Mouse (Mus musculus) ovary, postnatal 10 days (tissue): ENCODE measurements around the gene Adgra3.
A peak's percentile ranks its signal among the peaks of the same experiment; 100 is the strongest.

ENCODE experiments used
- DNase-seq: peaks from one replicate; pipeline ENCODE4 v3.0.0; 2022; ENCODE audit warnings: low spot score

The Adgra3 gene

DNA sequence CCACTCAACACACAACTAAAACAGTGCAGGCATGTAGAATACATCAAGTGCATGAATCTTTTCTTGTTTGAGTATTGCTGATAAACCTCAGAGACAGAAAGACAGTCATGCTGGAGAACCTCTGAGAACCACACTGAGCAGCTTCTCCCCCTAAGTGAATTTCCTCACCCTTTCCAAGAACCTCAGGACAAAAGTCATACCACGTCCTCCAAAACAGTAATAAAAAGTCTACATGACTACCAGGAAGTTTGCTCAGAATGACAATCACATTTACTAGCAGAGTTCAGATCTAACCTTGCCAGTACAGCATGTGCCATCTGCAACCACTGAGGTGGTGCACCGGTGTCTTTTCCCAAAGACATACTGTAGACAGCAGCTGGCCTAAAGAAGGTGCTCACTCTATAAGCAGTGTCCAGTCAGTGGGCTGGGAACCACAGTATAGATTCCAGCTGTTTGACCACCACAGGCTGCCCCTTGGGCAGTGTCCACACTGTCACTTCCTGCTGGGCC, 27.0 kb downstream of the Adgra3 start:
- DNase-seq, result no peak

DNA sequence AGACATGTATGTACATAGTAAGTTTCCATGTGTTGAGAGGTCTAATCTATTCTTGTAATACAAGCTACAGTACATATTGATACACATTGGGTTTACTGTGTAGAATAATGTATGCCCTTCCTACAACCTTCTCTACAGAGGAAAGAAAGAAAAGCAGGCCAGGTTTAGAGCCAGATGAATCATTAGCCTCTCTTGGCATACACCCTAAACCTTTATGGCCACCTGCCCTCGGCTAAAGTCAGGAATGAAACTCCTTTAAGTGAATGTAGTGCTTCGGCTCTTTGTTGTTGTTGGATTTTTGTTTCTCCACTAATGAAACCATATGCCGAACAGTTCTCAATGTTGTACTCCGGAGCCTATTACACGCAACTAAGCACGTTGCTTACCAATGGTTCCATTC, 27.5 kb downstream of the Adgra3 start:
- no peak for DNase-seq

DNA sequence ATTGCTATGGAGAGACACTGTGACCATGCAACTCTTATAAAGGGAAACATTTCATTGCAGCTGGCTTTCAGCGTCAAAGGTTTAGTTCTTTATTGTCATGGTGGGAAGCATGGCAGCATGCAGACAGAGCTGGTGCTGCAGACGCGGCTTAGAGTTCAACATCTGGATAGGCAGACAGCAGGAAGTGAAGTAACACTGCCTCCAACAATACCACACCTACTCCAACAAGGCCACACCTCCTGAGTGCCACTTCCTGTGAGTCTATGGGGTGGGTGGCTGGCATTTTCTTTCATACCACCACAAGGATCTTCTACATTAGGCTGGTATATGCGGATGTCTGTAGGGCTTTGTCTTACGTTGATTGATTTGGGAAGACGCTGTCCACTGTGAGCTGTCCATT, 29.1 kb downstream of the Adgra3 start:
- no peak for DNase-seq

DNA sequence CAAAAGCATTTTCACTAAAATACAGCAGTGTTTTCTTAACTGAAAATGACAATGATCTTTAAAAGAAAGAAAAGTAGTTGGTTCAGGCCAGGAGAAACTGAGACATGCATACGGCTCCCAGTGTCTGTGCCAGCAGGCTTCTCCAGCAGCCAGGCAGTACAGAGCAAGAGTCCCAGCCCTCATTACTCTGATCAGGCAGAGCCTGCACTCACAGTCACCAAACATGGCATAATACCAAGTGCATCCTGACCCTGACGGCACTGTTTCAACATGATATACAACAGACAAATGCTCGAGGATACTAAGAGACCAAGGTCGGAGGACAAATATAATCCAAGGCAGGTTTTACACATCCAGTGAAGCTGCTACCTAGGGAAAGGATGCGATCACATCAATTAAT, 31.2 kb downstream of the Adgra3 start:
- DNase-seq, result no peak

- no peak for DNase-seq
Observed at GRCm38 (mm10) chr5:50027001-50027400, 31.8 kb downstream of the Adgra3 start.

- no peak for DNase-seq
Observed at GRCm38 (mm10) chr5:50026148-50026547, 32.7 kb downstream of the Adgra3 start.

- no peak for DNase-seq
Observed at GRCm38 (mm10) chr5:50024097-50024496, 34.7 kb downstream of the Adgra3 start.

DNA sequence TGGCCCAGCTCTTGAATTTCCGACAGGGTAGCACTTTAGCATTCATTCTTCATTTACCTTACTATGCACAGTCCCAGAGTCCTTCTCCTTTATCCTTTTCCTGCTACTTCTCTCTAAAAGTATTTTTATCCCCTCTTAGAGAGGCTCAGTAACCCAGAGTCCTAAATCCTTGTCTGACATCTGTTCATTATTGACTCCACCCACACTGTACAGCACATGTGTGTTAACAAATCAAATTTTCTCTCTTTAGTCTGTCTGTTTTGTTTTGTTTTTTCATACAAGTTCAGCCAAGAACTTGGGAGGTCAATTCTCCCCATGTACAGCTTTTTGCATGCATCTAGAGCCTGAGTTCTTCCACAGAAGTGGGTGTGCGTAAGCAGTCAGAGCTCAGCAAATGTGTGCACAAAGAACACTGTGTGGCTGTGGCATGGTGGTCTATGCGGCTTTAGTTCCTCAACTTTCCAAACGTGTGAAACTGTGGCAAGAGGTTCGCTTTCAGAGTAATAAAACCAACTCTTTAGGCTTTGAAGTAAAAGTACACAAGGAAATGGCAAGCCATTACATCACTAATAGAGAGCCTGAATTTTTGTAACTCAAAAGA, 42.7 kb downstream of the Adgra3 start:
- DNase-seq, result no peak

- no peak for DNase-seq
Observed at GRCm38 (mm10) chr5:50015147-50015697, 43.6 kb downstream of the Adgra3 start.

GRCm38 (mm10) chr5:50014658-50015057, 44.1 kb downstream of the Adgra3 start:
- no peak for DNase-seq

DNA sequence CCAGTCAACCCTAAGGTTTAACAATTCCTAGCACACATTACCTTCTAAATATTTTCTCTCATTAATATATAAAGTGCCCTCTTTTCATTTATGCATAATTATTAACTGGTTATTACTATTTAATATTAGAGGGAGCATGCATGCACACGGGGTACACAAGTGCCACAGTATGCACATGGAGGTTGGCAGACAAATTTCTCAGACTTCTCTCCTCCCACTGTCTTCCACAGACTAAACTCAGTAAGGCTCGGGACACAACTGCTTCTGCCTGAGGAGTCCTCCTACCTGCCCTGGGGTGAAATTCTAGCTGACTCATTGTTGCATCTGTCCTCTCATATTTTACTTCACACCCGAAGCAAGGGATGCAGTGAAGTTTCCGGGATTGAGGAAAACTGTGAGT, 44.8 kb downstream of the Adgra3 start:
- no peak for DNase-seq

DNA sequence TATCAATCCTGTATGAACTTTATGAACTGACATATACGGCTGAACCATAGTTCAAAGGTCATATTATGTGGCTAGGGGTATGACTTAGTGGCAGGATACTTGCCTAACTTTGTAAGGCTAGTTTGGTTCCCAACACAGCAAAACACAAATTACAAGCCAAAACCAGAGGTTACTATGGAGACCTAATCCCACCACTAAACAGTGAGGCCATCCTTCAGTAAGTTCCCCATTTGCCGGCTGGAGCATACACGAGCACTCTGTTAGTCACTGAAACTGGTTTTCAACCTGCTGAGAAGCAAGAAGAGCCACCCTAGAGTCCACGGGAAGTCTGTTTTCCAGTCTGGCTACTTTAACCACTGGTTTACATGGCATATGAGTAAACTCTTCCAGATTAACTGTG, 50.0 kb downstream of the Adgra3 start:
- no peak for DNase-seq

GRCm38 (mm10) chr5:50006915-50007658, 51.7 kb downstream of the Adgra3 start:
- no peak for DNase-seq

DNA sequence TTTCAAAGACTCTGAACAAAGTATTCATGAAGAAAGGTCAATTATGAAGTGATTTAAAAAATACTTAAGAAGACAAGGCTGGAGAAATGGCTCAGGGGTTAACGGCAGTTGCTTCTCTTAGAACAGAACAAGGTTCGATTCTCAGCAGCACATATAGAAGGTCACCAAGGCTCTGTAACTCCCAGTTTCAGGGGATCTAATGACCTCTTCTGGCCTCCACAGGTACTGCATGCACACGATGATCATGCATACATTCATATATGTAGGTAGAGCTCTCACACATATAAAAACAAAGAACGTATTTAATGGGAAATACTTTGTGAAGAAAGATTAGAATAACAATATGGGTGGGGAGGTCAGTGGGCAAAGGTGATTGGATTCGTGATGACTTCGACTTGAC, 56.5 kb downstream of the Adgra3 start:
- DNase-seq, result no peak

DNA sequence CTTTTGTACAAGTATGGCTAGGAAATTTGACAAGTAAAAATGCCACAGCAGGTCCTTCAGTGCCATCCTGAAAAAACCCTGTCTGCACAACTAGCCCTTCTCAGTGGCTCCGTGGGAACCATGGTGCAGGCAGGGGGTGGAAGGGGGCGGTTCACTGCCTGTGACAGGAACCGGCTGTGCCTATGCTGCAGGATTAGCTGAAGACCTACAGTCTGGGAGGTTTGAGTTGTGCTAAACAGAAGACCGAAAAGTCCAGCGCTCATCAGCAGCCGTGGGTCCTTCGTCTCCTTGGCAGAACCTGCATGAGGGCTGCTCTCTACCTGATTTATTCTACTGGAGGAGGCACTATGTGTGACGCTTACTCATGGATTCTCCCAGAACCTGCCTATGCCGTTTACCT, 59.0 kb downstream of the Adgra3 start:
- DNase-seq, result no peak

DNA sequence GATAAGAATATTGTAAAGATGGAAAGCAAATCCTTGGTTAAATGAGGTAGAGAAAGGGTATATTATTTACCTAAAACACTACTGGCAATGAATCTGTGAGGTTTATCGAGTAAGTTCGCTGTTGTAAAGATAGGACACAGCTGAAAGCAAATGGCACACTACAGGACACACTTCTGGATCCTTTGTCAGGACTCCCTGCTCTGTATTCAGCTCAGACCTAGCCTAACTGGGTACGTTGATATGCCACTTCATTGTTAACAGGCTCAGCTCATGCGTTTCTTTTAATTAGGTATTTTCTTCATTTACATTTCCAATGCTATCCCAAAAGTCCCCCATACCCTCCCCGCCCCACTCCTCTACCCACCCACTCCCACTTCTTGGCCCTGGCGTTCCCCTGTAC, 61.8 kb downstream of the Adgra3 start:
- DNase-seq, result no peak

DNA sequence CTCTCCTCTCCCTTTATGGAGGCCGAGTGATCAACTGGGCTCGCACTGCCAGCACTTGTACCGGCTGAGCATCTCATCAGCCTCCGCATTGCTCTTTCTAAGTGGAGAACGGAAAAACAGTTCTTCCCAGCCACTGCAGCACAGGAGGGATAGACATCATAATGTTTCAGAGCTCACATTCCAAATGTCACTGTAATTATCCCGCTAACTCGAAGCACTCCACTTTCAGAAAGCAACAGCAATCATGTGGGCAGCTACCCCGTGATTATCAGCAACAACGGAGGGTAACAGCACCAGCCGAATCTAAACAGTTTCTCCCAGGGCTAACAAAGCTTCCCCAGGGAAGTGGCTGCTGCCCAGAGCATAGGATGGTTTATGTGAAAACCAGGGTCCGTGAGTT, 62.3 kb downstream of the Adgra3 start:
- DNase-seq, result no peak

- no peak for DNase-seq
Observed at GRCm38 (mm10) chr5:49990737-49991323, 68.0 kb downstream of the Adgra3 start.

DNA sequence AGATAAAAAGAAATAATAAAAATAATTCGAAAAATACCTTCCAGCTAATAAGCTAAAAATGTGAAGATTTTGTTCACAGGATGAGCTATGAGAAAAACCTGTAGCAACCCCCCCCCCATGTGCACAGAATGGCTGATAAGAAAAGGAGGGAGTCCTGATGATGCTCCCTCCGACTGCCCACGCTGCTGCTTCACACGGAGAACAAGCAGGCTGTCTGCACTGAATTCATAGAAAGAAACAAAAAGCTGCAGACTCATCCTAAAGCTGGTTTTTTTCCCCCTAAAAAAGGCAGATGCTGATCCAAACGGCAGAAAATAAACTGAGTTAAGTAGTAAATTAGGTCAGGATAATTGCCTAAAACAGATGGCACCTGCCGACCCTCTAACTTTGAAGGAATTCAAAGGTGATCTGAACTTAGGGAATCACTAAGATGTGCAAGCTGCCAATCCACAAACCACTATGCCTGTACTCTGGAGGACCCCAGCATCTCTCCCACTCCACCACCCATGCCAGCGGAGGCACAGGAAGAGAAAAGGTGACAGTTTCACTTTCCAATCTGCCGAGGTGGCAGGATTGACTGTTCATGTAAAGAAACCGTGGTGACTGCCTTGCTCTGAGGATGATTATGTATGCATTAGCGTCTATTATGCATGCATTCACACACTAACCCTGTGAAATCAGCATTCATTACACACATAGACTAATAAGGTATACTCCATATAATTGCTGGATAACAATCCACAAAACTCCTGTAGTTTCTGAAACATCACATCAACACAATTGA, 70.6 kb downstream of the Adgra3 start:
- no peak for DNase-seq

GRCm38 (mm10) chr5:49980727-49981126, 78.1 kb downstream of the Adgra3 start:
- no peak for DNase-seq

DNA sequence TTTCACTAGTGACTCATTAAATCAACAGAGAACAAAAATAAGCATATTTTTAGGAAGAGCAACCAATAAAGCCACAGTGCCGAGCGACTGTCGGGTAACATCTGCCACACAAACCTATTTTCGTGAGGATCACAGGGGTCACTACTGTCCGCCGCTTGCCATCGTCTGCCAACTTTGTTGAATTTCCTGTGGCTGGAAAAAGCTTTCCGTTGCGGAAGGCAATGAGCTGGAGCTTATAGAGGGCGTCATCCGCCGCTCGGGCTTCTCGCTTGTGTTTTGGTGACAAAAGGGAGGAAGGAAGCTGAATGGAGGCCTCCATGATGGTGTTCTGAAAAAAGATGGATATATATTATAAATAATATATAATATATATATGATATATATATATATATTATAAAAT, 79.6 kb downstream of the Adgra3 start:
- no peak for DNase-seq

DNA sequence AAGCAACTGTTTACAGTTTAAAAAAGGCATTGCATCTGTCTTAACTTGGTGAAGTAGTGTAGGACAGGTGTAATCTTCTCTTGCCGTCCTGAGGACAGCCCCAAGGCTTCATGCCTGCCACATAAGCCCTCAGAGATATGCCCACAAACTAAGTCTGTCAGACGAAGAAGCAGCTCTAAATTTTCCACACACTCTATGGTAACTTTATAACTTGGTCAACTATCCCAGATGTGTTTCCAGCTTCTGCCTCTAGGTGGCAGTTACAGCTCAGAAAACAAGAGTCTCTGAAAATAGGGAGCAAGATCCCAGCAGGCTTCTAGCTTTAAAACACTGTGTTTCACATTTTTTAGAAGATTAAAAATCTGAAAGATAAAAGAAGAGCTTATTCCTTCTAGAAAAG, 82.8 kb downstream of the Adgra3 start:
- DNase-seq, result peak; percentile 28
